Mouse (Mus musculus) small intestine, adult 2 months (tissue): ENCODE results near the gene Akap10. TPM values are rescaled to one million over a fixed set of nuclear protein-coding genes. Genes with fewer than 3 reads are reported as not detected.
A peak's percentile ranks its signal among the peaks of the same experiment; 100 is the strongest.
"Not testable (repeated sequence)": the region's sequence is repeated elsewhere in the genome, so short reads cannot be mapped to it uniquely, and the experiment has no call there.

Experiments
- H3K27ac ChIP-seq: fragments of 200-500 bp; 2 replicates; pipeline ENCODE4 v1.5.1; 2012; ENCODE audit warnings: low read depth, low read length, control low read depth, inconsistent platforms; ENCODE audit not compliant: insufficient read depth
- H3K27me3 ChIP-seq: fragments of 200-500 bp; 2 replicates; pipeline ENCODE4 v1.6.1; 2012; ENCODE audit warnings: mild to moderate bottlenecking, moderate library complexity, low read length, inconsistent platforms; ENCODE audit not compliant: control insufficient read depth, insufficient read depth
- H3K36me3 ChIP-seq: fragments of 200-500 bp; 2 replicates; pipeline ENCODE4 v1.6.1; 2012; ENCODE audit warnings: mild to moderate bottlenecking, low read length, control low read depth, inconsistent platforms; ENCODE audit not compliant: control insufficient read depth, insufficient read depth
- H3K4me1 ChIP-seq: fragments of 200-500 bp; 2 replicates; pipeline ENCODE4 v1.6.1; 2012; ENCODE audit warnings: low read length, inconsistent platforms, mixed read lengths; ENCODE audit not compliant: control insufficient read depth, insufficient read depth, insufficient read length
- H3K4me3 ChIP-seq: fragments of 200-500 bp; 2 replicates; pipeline ENCODE4 v1.5.1; 2012; ENCODE audit warnings: low read depth, mild to moderate bottlenecking, control low read depth, inconsistent platforms, low read length, moderate library complexity
- CTCF ChIP-seq: fragments of 200-500 bp; IDR thresholded peaks from 2 replicates; pipeline ENCODE4 v1.5.1; 2012; ENCODE audit warnings: low read depth, mild to moderate bottlenecking, control low read depth, inconsistent platforms, low read length, moderate library complexity, mixed read lengths; ENCODE audit not compliant: insufficient replicate concordance, insufficient read length; ENCODE audit errors: extremely low read depth
- POLR2A ChIP-seq: fragments of 200-500 bp; IDR thresholded peaks from 2 replicates; pipeline ENCODE4 v1.6.1; 2012; ENCODE audit warnings: low read depth, mild to moderate bottlenecking, control low read depth, inconsistent platforms, low read length, moderate library complexity
- WGBS: fragments of 180-500 bp; shearing (Covaris S2); methylation state at CpG from one replicate; pipeline ENCODE4 v1.1.7; 2018; 5-methylcytosine and 5-hydroxymethylcytosine counted together
- polyA plus RNA-seq: library from polyadenylated mRNA; depleted of rRNA; stranded (reverse); fragments of >200 nt; gene quantifications from 2 replicates; pipeline ENCODE4 v1.2.3, GENCODE M21; 2012

Gene Akap10
- polyA plus RNA-seq, 1 experiment: 5.2 TPM

DNA sequence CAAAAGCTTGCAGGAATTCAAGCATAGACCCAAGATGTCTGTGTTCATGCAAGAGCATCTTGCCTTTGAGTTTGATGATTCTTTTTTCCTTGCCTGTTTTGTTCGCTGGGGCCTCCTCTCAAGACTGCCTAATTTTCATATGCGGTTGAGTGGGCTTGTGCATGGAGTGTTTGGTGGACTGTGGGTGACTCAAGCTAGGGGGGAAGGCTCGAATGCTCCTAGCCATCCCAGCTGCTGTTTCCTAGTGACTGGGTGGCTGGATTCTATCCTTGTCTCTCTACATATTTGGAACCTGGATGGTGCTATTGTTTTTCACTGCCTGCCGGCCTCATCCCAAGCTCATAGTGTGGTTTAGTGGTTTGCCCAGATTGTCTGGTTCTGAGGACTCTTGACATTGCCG is 34.6 kb upstream of the Akap10 start:
- H3K27me3 ChIP-seq: no peaks in the 10 kb centered on the region; the same call in 1 of the 2 replicates
- 87% methylated on average over 5 of the region's 5 CpGs for WGBS
- no peak for TF ChIP-seq POLR2A
- no peak for TF ChIP-seq CTCF
- H3K4me3 ChIP-seq: no peak overlapping the region
- H3K36me3 ChIP-seq: no peaks in the 10 kb centered on the region
- no peaks in the 10 kb centered on the region for H3K4me1 ChIP-seq
- H3K27ac ChIP-seq: no peak overlapping the region

DNA sequence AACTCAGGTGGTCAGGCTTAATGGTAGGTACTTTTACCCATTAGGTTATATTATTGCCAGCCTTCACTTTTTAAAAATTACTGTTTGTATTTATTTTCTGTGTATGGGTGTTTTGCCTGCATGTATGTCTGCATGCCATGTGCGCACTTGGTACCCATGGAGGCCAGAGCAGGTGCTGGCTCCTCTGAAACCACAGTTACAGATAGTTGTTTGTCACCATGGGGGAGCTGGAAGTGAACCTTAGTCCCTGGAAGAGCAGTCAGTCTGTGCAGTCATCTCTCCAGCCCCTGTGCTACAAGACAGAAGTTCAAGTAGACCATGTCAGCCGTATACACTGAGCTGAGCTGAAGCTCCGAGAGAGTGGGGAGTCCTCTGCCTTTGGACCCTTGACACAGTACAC is 33.1 kb upstream of the Akap10 start:
- Histone ChIP-seq H3K4me3 (no peak overlapping the region), H3K36me3 (no peaks in the 10 kb centered on the region), H3K27me3 (no peaks in the 10 kb centered on the region), H3K4me1 (no peaks in the 10 kb centered on the region), H3K27ac (no peak overlapping the region)
- no peak for TF ChIP-seq CTCF
- TF ChIP-seq POLR2A: no peak
- WGBS: 88% methylated on average over 3 of the region's 3 CpGs

DNA sequence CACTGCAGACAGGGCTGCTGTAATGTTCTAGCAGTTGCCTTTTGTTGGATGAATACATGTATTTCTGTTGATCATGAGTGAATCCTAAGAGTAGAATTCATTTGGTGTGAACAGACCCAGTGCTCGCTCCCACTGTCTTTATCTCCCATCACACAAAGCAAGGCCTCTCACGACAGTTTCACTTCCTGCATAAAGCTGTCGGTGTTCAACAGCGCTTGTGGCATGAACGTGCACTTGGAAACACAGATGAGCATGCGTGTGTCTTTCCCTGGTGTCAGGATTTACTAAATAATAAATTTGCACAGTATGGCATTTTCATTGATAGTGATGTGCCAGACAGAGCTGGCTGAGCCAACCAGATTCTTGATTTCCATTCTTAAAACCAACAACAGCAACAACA is 32.6 kb upstream of the Akap10 start:
- Histone ChIP-seq H3K36me3 (no peaks in the 10 kb centered on the region), H3K4me1 (no peaks in the 10 kb centered on the region), H3K27ac (no peak overlapping the region), H3K4me3 (no peak overlapping the region), H3K27me3 (0 out of 2 replicates have a peak, but pooled peaks cover 3% of the 10 kb centered on the region)
- TF ChIP-seq POLR2A (no peak), CTCF (no peak)
- 70% methylated on average over 6 of the region's 6 CpGs for WGBS

DNA sequence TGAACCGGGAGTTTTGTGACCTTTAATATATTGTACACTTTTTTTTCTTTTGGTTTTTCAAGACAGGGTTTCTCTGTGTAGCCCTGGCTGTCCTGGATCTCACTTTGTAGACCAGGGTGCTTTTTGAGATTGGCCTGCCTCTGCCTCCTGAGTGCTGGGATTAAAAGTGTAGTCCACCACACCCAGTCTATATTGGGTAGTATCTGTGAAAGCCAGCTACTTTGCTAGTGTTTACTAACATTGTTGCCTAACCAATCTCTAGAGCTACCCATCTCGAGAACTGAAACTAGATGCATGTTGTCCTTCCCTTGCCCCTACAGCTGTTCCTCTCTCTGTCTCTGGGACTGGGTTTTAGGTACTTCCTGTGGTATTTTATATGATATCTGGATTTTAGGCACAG is 30.0 kb upstream of the Akap10 start:
- 0 out of 2 replicates have a peak, but pooled peaks cover 6% of the 10 kb centered on the region for H3K27me3 ChIP-seq
- TF ChIP-seq POLR2A (no peak), CTCF (no peak)
- no peak overlapping the region for H3K4me3 ChIP-seq

DNA sequence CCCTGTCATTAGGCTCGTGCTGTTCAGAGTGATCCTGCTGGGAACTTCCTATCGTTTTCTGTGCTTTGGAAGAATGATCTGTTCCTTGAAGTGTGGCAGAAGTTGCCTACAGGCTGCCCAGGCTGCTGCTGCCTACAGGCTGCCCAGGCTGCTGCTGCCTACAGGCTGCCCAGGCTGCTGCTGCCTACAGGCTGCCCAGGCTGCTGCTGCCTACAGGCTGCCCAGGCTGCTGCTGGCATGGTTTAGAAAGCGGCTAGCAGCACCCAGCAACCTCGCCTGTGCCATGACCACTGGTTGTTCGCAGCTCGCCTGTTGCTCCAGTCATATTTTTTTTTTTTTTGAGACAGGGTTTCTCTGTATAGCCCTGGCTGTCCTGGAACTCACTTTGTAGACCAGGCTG is 28.7 kb upstream of the Akap10 start:
- not testable (repeated sequence) for H3K4me1 ChIP-seq, H3K27me3 ChIP-seq, H3K27ac ChIP-seq, H3K36me3 ChIP-seq, H3K4me3 ChIP-seq
- WGBS: 64% methylated on average over 6 of the region's 6 CpGs

More for the DNA sequence above, 30.0 kb upstream of the Akap10 start:
- Histone ChIP-seq H3K36me3 (no peaks in the 10 kb centered on the region), H3K27ac (no peak overlapping the region), H3K4me1 (peaks cover 3% of the 10 kb centered on the region; the same call in 1 of the 2 replicates)
- 64% methylated on average over 2 of the region's 2 CpGs for WGBS

DNA sequence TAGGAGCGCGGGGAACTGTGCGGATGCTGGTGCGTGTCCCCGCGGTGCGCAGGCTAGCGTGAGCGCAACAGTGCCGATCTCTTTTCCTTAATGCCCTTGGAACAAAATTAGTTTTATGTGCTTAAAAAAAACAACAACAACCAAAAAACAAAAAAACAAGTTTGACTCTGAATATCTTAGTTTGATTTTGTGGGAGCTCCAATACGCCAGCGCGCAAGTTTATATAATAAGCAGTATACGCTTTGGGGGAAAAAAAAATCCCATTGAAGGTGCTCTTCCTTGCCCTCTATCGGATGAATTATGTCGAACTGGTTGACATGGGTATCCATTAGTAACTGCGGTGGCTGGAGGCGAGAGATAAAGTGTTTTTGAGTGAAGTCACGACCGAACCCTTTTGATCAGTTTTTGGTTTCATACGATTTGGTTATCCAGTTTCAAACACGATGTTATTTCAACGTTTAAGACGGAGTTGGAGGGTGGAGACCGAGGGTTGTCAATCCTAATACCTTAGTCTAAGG is 27.3 kb upstream of the Akap10 start:
- Histone ChIP-seq H3K27ac (no peak overlapping the region), H3K4me3 (peak overlapping the region; percentile 56), H3K36me3 (no peaks in the 10 kb centered on the region), H3K4me1 (peaks cover 3% of the 10 kb centered on the region; the same call in 1 of the 2 replicates), H3K27me3 (0 out of 2 replicates have a peak, but pooled peaks cover 6% of the 10 kb centered on the region)
- TF ChIP-seq POLR2A (no peak), CTCF (no peak)
- 3% methylated on average over 25 of the region's 25 CpGs for WGBS

DNA sequence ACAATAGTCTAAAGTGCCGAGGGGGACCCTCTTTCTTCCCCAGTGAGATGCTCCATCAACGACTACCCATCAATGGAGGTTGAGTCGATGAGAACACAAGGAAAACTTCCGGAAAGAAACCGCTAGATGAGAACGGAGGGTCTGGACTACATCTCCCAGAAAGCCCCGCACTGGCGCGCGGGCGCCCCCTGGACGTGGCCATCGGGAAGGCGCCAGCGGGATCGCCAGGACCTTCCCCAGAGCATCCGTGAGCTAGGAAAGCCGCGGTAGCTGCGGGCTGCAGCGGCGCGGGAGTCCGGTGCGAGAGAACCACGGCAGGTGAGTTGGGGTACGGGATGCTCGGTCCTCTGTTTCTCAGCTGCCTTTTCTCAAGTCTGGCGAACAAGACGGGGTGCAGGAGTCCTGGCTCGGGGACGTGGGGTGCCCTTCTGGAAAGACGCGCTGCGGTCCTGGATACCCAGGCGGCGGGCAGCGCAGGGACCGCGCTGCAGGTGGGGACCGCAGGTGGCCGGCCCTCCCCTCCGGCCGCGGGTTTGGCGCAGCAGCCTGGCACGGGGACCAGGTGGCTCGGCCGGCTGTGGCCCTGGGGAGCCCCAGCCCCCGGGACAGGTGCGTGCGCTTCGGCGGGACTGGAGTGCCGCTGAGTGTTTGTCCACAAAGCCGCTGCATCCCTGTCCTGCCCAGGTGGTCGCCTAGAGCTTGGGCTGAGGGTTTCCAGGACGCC is 26.7 kb upstream of the Akap10 start, which contains the start of gene Specc1:
TSS of gene Specc1 (plus strand) at position 192 of the 724 bp plus-strand sequence.
- 0 out of 2 replicates have a peak, but pooled peaks cover 6% of the 10 kb centered on the region for H3K27me3 ChIP-seq
- TF ChIP-seq POLR2A (no peak; the same call in 1 of the 2 replicates), CTCF (peak; percentile 97)
- peak within 1 kb of the TSS; percentile 56 for H3K4me3 ChIP-seq
- H3K4me1 ChIP-seq: peaks cover 3% of the 10 kb centered on the region; the same call in 1 of the 2 replicates
- H3K27ac ChIP-seq: no peak within 1 kb of the TSS
- no peaks in the 10 kb centered on the region for H3K36me3 ChIP-seq
- WGBS: 1% methylated on average over 58 of the region's 58 CpGs

DNA sequence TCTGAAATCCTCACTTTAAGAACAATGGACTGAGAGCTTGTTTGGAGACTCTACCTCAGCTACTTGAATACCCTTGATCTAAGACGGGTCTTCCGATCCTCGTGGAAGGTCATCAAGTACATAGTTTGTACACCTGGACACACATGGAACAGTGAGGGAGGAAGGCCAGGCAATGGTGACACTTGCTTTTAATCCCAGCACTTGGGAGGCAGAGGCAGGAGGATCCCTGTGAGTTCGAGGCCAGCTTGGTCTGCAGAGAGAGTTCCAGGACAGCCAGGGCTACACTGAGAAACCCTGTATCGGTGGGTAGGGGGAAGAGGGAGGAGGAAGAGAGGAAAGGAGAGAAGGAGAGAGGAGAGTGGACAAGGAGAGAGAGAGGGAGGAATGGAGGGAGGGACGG is 25.9 kb upstream of the Akap10 start:
- no peak overlapping the region for H3K27ac ChIP-seq
- WGBS: 78% methylated on average over 6 of the region's 6 CpGs
- H3K4me1 ChIP-seq: peaks cover 3% of the 10 kb centered on the region; the same call in 1 of the 2 replicates
- no peaks in the 10 kb centered on the region for H3K36me3 ChIP-seq
- H3K4me3 ChIP-seq: no peak overlapping the region
- 0 out of 2 replicates have a peak, but pooled peaks cover 6% of the 10 kb centered on the region for H3K27me3 ChIP-seq
- TF ChIP-seq CTCF: no peak
- no peak for TF ChIP-seq POLR2A
